Mouse (Mus musculus): ENCODE results near the gene Cyp24a1. TPM values are rescaled to one million over a fixed set of nuclear protein-coding genes. Genes with fewer than 3 reads are reported as not detected.

The Cyp24a1 gene
- polyA plus RNA-seq, 1 experiment from 2014 or later = not detected

DNA sequence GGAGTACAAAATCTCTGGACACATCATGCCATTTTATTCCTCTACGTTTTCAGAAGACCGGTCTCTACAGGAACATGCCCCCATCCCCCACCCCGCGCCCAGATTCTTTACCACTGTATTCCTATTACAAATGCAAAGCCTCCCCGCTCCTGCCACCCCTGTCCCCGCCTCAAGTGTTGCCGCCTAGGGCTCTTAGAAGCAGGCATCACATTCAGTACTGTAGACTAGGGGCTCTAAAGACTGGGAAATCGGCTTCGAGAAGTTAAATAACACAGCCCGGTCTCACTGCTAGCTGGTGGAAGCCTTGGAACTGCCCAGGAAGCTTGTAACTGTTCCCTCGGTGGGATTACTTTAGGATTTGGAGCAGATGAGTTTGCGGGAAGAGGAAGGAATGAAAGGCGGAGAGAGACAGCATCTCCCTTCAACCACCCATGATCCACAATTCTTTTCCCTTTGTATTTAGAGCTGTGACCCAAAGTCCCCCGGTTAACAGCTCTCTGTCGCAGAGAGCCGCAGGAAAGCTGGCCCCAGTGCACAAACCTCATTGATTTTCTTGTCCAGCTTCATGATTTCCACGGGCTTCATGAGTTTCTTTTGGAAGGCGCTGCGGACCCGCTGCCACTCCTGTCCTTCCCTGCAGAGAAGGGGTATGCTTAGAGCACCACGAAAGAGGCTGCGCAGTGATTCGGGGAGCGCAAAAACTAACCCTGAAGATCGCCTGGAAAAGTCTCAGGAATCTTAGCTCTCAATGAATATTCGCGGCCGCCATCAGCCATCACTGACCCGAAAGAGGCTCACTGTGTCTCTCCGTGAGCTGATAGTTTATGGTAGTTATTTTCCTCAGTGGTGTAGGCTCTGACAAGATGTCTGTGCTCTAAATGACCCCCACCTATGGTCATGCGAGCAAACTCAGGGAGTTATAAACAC is 1.9 kb downstream of the Cyp24a1 start:
- Histone ChIP-seq H3K4me2 (peak overlapping the region; percentile 25), H3K9me3 (no peaks in the 10 kb centered on the region)
- WGBS = 6% methylated on average over 31 of the region's 31 CpGs

DNA sequence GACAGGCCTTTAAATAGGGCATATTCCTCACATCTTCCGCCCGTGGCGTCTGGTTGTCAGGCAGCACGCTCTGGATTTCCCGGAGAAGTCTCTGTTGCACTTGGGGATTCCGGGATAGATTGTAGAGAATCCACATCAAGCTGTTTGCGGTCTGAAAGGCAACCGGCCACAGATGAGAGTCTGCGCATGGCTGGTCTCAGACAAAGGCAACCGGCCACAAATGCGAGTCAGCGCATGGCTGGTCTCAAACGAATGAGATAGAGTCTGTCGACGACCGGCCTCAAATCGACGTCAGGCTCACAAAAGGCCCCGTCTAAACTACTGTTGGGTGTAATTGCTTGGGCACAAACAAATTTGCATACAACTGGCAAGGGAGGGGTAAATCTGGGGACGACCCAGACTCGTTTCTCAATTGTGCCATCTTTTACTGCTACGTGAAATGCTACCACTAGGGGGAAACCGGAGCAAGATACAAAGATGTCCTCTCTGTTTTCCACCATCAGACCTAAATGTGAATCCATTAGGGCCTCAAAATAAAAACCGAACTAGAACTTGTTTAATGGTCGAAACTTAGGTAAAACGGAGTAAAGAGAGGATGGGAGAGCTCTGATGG is 8.9 kb downstream of the Cyp24a1 start:
- H3K4me3 ChIP-seq (replicated peaks) = no peak overlapping the region
- no peaks in the 10 kb centered on the region for H3K4me1 ChIP-seq (replicated peaks)
- H3K9me3 ChIP-seq = no peaks in the 10 kb centered on the region
- H3K27ac ChIP-seq = no peak overlapping the region
- no peak overlapping the region for H3K9ac ChIP-seq (replicated peaks)
- H3K27me3 ChIP-seq = peaks cover 49% of the 10 kb centered on the region
- H3K36me3 ChIP-seq = no peaks in the 10 kb centered on the region
- ATAC-seq (ENCODE audit: insufficient number of reproducible peaks, insufficient read depth, low FRiP score, low TSS enrichment, low read depth) = no peak
- 60% methylated on average over 26 of the region's 26 CpGs for WGBS
- no peak overlapping the region for H3K4me2 ChIP-seq

More for the DNA sequence above, 1.9 kb downstream of the Cyp24a1 start:
- peaks cover 23% of the 10 kb centered on the region for H3K4me1 ChIP-seq (replicated peaks)
- no peak overlapping the region for H3K4me3 ChIP-seq (replicated peaks)
- H3K27me3 ChIP-seq = peaks cover 89% of the 10 kb centered on the region
- H3K36me3 ChIP-seq = no peaks in the 10 kb centered on the region
- no peak for ATAC-seq (ENCODE audit: insufficient number of reproducible peaks, insufficient read depth, low FRiP score, low TSS enrichment, low read depth)
- H3K27ac ChIP-seq = no peak overlapping the region
- no peak overlapping the region for H3K9ac ChIP-seq (replicated peaks)

DNA sequence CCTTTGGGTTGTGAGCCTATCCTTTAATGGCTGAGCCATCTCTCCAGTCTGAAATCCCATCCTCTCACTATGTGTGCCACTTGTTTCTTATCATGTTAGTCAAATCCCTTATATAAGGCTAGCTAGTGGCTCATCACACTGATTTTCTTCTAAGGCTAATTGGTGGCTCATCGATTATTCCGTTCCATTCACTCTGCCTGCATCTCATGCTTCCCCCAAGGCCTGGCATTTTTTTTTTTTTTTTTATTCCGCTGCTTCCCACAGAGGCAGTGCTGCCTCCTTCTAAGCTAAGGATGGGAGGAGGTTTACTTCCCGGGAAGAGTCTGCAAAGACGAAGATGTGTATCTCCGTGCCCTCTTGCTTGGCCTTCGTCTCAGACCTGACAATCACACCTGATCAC is 9.7 kb downstream of the Cyp24a1 start:
- peaks cover 43% of the 10 kb centered on the region for H3K27me3 ChIP-seq
- ATAC-seq (ENCODE audit: insufficient number of reproducible peaks, insufficient read depth, low FRiP score, low TSS enrichment, low read depth) = no peak
- no peak overlapping the region for H3K9ac ChIP-seq (replicated peaks)
- WGBS = 76% methylated on average over 7 of the region's 7 CpGs
- H3K27ac ChIP-seq = no peak overlapping the region
- no peaks in the 10 kb centered on the region for H3K9me3 ChIP-seq
- no peaks in the 10 kb centered on the region for H3K4me1 ChIP-seq (replicated peaks)
- no peak overlapping the region for H3K4me3 ChIP-seq (replicated peaks)
- H3K36me3 ChIP-seq = no peaks in the 10 kb centered on the region
- no peak overlapping the region for H3K4me2 ChIP-seq

DNA sequence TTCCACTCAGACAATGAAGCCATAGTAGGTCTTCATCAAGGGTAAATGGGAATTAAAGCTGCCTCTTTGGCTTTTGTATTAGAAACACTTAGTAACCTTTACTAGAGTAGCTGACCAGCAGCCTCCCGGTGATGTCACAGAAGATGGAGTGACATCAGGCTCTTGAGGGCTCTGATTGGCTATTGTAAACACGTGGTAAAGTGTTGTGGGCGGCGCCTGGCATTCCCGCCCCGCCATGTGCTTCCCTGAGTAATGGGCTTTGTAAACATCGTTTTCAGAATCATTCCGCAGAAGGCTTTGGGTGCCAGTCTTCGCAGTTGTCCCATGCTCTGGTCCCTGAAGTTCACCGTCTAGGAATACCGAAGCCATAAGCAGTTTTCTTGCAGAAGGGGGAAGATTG is 13.0 kb downstream of the Cyp24a1 start:
- Histone ChIP-seq H3K4me3 (replicated peaks) (no peak overlapping the region), H3K9ac (replicated peaks) (no peak overlapping the region), H3K4me1 (replicated peaks) (no peaks in the 10 kb centered on the region), H3K27me3 (peaks cover 24% of the 10 kb centered on the region), H3K27ac (no peak overlapping the region), H3K4me2 (no peak overlapping the region), H3K36me3 (no peaks in the 10 kb centered on the region), H3K9me3 (no peaks in the 10 kb centered on the region)
- 68% methylated on average over 11 of the region's 11 CpGs for WGBS
- no peak for ATAC-seq (ENCODE audit: insufficient number of reproducible peaks, insufficient read depth, low FRiP score, low TSS enrichment, low read depth)

DNA sequence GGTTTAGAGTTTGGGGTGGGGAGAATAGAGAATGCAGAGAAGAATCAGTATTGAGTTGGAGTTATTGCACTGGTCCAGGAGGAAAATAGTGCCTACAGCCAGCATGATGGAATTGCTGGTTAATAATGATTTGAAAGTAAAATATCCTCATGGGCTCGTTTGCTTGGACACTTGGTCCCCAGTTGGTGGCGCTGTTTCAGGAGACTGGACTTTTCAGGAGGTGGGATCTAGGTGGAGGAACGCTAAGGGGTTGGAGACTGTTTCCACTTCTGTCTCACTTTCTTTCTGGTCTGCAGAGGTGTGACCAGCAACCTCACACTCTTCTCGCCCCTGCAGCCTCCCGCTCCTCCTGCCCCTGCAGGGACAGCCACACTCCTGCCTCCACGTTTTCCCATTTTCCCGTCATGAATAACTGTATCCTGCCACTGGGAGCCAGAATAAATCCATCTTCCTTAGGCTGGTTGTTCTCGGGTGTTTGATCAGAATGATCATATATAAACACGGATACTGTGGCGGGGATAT is 14.9 kb downstream of the Cyp24a1 start:
- Histone ChIP-seq H3K4me2 (no peak overlapping the region), H3K27ac (no peak overlapping the region), H3K4me3 (replicated peaks) (no peak overlapping the region), H3K9ac (replicated peaks) (no peak overlapping the region), H3K36me3 (no peaks in the 10 kb centered on the region), H3K9me3 (no peaks in the 10 kb centered on the region), H3K4me1 (replicated peaks) (no peaks in the 10 kb centered on the region), H3K27me3 (peaks cover 21% of the 10 kb centered on the region)
- ATAC-seq (ENCODE audit: insufficient number of reproducible peaks, insufficient read depth, low FRiP score, low TSS enrichment, low read depth) = no peak
- WGBS = 65% methylated on average over 10 of the region's 10 CpGs

DNA sequence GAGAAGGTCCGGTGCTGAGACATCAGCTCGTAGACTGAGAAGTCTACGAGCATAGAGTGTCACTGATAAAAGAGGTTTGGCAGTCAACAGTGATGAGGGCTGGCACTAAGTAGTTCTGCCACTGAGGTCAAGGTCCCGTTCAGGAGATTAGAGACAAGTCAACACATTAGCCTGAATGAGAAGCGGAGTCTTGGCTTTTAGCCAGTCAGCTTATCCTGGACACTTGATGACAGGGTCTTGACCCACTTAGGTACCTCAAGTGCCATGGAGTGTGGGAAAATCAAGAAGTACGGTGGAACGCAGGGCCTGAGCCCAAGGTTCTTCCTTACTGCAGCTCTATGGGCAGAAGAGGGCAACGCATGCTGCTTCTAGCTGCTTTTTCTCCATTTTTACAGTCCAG is 20.3 kb downstream of the Cyp24a1 start:
- H3K9ac ChIP-seq (replicated peaks) = no peak overlapping the region
- ATAC-seq (ENCODE audit: insufficient number of reproducible peaks, insufficient read depth, low FRiP score, low TSS enrichment, low read depth) = no peak
- 87% methylated on average over 8 of the region's 8 CpGs for WGBS

DNA sequence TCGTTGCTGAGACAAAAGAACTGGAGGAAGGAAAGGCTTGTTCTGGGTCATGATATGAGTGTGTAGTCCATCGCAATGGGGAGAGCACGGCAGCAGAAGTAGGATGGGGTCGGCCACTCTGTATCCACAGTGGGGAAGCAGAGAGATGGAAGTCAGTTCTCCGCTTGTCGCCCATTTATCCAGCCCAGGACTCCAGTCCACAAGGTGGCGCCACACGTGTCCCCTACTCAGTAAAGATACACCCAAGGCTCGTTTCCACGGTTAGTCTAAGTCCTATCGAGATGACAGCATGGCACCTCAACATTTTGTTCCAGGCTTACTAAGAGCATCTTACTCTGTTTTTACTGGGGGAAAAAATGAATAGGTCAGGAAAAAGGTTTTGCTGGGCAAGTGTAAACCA is 20.7 kb downstream of the Cyp24a1 start:
- Histone ChIP-seq H3K4me3 (replicated peaks) (no peak overlapping the region), H3K9ac (replicated peaks) (no peak overlapping the region), H3K4me2 (no peak overlapping the region), H3K27me3 (0 out of 2 replicates have a peak, but pooled peaks cover 13% of the 10 kb centered on the region), H3K27ac (no peak overlapping the region), H3K4me1 (replicated peaks) (no peaks in the 10 kb centered on the region), H3K36me3 (no peaks in the 10 kb centered on the region), H3K9me3 (0 out of 2 replicates have a peak, but pooled peaks cover 4% of the 10 kb centered on the region)
- WGBS = 83% methylated on average over 11 of the region's 11 CpGs
- no peak for ATAC-seq (ENCODE audit: insufficient number of reproducible peaks, insufficient read depth, low FRiP score, low TSS enrichment, low read depth)

More for the DNA sequence above, 20.3 kb downstream of the Cyp24a1 start:
- H3K4me1 ChIP-seq (replicated peaks) = no peaks in the 10 kb centered on the region
- H3K4me2 ChIP-seq = no peak overlapping the region
- no peak overlapping the region for H3K4me3 ChIP-seq (replicated peaks)
- H3K36me3 ChIP-seq = no peaks in the 10 kb centered on the region
- 0 out of 2 replicates have a peak, but pooled peaks cover 10% of the 10 kb centered on the region for H3K27me3 ChIP-seq
- no peak overlapping the region for H3K27ac ChIP-seq
- 0 out of 2 replicates have a peak, but pooled peaks cover 4% of the 10 kb centered on the region for H3K9me3 ChIP-seq

DNA sequence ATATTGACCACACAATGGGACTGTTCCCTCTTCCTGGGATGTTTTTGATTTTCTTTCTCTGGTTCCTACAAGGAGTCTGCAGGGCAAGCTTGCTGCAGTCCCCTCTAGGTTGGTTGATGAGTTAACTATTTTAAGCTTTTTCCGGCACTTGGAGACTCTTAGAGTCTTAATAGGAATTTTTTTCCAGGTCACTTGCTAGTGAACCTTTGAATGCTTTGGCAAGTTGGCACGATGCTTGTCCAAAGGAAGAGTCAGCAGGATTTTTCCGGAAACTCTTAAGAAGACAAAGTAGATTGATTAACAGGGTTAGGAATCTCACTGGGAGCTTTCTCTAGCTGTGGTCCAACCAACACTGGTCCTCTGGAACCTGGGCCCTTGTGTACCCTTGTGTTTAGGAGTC is 21.8 kb downstream of the Cyp24a1 start:
- H3K4me1 ChIP-seq (replicated peaks) = peaks cover 5% of the 10 kb centered on the region; the same call in 1 of the 2 replicates
- 0 out of 2 replicates have a peak, but pooled peaks cover 4% of the 10 kb centered on the region for H3K9me3 ChIP-seq
- peaks cover 17% of the 10 kb centered on the region for H3K27me3 ChIP-seq
- no peaks in the 10 kb centered on the region for H3K36me3 ChIP-seq
- H3K4me3 ChIP-seq (replicated peaks) = no peak overlapping the region
- WGBS = 88% methylated on average over 3 of the region's 3 CpGs
- no peak overlapping the region for H3K4me2 ChIP-seq
- no peak overlapping the region for H3K9ac ChIP-seq (replicated peaks)
- no peak overlapping the region for H3K27ac ChIP-seq
- no peak for ATAC-seq (ENCODE audit: insufficient number of reproducible peaks, insufficient read depth, low FRiP score, low TSS enrichment, low read depth)

DNA sequence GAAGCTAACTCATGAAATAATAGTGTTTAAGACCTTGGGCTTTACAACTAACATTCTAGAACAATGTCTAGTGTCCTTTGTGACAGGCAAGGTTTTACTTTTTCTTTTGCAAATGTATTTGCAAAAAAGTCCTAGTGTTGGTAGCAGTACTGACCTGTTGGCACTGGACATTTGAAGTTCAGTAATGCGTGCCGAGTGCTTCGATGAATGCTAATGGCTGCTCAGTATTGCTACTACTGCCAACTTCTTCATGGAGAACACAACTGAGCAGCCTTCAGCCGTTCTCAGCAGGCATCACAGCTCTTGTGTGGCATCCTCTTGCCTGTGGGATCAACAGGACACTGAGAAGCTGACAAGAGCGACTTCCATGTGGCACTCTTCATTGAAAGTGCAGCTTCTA is 22.8 kb downstream of the Cyp24a1 start:
- Histone ChIP-seq H3K4me3 (replicated peaks) (no peak overlapping the region), H3K4me2 (no peak overlapping the region), H3K27me3 (peaks cover 17% of the 10 kb centered on the region), H3K27ac (no peak overlapping the region), H3K4me1 (replicated peaks) (peaks cover 11% of the 10 kb centered on the region), H3K9me3 (0 out of 2 replicates have a peak, but pooled peaks cover 4% of the 10 kb centered on the region), H3K9ac (replicated peaks) (no peak overlapping the region), H3K36me3 (no peaks in the 10 kb centered on the region)
- WGBS = 94% methylated on average over 5 of the region's 5 CpGs
- no peak for ATAC-seq (ENCODE audit: insufficient number of reproducible peaks, insufficient read depth, low FRiP score, low TSS enrichment, low read depth)

DNA sequence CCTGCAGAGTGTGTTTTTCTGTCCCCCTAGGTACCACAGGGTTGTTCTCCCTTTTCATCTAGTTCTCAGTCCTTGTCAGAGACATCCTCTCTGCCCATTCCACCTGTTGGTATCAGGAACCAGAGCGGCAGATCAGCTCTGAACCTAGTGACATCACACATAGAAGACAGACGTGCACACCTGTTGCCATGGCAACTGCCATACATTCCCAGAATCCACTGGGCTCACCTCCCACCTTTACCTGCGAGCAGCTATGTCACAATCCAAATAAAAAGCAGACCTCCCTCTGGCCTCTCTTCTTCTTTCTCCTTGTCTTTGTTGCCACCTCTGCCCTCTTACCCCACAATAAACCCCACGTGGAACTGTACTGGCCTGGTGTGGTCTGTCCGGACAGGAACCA is 26.4 kb downstream of the Cyp24a1 start:
- no peak for ATAC-seq (ENCODE audit: insufficient number of reproducible peaks, insufficient read depth, low FRiP score, low TSS enrichment, low read depth)
- WGBS = 77% methylated on average over 5 of the region's 5 CpGs

More for the DNA sequence above, 26.4 kb downstream of the Cyp24a1 start:
- Histone ChIP-seq H3K9me3 (0 out of 2 replicates have a peak, but pooled peaks cover 7% of the 10 kb centered on the region), H3K4me3 (replicated peaks) (no peak overlapping the region), H3K36me3 (no peaks in the 10 kb centered on the region), H3K4me2 (no peak overlapping the region), H3K9ac (replicated peaks) (no peak overlapping the region), H3K27me3 (peaks cover 17% of the 10 kb centered on the region), H3K4me1 (replicated peaks) (peaks cover 14% of the 10 kb centered on the region), H3K27ac (no peak overlapping the region)
